Mouse (Mus musculus): Measurements from ENCODE around the gene Sbno2. TPM values are rescaled to one million over a fixed set of nuclear protein-coding genes. Genes with fewer than 3 reads are reported as not detected.

Sbno2 gene
- total RNA-seq, 2 experiments from 2014 or later: 13.5 to 14.0 TPM

DNA sequence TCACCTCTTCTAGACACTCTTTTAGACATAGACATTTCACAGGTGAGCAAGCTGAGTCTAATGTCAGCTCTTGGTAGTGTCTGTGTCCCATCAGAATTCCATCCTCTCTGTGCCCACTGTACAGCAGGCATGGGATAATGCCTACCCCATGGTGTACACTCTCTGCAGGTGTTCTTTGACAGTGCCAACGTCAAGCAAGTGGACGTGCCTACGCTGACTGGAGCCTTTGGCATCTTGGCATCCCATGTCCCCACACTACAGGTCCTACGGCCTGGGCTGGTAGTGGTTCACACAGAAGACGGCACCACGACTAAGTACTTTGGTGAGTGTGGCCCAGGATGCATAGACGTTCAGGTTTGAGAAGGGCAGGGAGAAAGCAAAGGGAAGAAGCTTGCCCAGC is 38.3 kb upstream of the Sbno2 start:
- intact Hi-C loops (cut with DNase I): no loop called here
- no peak for DNase-seq

DNA sequence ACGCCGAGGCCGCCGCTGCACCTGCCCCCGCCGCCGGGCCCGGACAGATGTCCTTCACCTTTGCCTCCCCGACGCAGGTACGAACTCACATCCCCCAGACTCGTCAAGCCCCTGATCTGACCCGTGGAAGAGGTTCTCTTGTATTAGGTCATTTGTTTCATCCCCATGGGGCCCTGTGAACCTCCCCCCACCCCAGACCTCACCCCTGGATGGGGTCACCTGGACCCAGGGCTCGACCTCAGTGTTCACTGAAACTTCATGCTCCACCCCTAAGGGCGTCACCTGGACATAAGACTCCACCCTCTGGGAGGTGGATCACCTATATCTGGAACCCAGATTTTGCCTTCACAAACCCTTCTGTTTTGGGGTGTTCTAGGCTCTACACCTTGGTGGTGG is 37.2 kb upstream of the Sbno2 start:
- DNase-seq: no peak
- intact Hi-C loops (cut with DNase I): no loop called here

DNA sequence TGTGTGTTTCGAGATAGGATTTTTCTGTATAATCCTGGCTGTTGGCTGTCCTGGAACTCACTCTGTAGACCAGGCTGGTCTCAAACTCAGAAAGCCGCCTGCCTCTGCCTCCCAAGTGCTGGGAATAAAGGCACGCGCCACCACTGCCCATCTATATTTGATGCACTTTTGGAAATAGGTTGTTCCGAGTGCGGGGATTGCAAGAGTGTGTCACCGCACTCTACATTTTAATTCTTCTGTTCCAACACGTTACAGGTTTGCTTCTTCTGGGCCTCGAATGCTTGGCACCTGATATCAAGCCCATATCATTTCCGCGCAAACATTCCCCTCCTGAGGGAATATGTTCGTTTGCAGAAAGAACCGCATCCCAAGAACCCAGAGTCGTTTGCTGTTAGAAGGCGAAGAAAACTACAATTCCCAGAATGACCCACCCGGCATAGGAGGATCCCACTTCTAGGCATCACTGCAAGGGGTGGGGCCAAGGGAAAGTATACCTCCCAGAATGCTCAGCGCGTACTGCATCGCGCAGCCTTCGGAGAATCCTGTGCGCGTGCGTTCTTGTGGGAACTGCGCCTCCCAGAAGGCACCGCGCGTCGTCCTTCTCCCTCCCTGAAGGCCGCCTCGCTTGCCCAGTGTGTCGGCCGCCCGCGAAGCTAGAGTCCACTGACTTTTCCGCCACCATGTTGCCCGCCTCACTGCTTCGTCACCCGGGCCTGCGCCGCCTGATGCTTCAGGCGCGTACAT is 36.6 kb upstream of the Sbno2 start:
- DNase-seq: peak; percentile 91 to 94
- intact Hi-C loops (cut with DNase I): loop anchor here (2.0 kb wide), 1 partner anchor 155 kb away; no protein-coding TSS in a partner anchor

DNA sequence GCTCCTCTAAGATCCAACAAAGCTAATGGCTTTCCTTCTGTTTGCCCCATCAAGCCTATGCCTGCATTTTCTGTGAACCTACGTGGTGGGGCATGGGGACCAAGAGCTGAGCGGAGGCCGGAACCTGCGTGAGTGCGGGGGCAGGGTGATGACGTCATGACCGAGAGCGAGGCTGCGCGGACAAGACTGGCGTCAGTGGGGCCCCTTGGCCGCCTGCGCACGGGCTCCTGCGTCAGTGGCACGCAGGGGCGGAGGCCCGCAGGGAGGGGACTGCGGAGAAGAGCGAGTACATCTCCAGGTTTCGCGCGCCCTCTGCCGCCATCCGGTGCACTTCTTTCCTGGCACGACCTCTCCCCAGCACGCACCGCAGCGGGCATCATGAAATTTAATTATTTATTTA is 35.9 kb upstream of the Sbno2 start:
- intact Hi-C loops (cut with DNase I): loop anchor here (2.0 kb wide), 1 partner anchor 154 kb away; no protein-coding TSS in a partner anchor
- peak; percentile 94 to 95 for DNase-seq

DNA sequence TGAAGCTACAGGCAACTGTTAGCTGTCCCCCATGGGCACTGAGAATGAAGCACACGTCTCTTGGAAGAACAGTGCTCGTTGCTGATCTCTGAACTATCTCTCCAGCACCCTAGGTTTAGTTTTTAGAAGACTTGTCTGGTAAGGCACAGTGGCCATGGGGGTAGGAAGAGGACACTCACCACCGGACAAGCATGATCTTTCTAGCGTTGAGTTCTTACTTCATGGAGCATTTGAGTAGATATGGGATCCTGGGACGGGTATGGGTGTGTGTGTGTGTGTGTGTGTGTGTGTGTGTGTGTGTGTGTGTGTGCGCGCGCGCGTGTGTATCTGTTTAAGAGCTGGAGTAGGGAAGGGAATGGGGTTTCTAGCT is 35.3 kb upstream of the Sbno2 start, which contains the start of gene Cbarp:
TSS of gene Cbarp (minus strand) at position 170 of the 370 bp plus-strand sequence.
- intact Hi-C loops (cut with DNase I): loop anchor here (2.0 kb wide), 1 partner anchor 154 kb away; no protein-coding TSS in a partner anchor
- DNase-seq: peak in 1 of 2 experiments; percentile 3

DNA sequence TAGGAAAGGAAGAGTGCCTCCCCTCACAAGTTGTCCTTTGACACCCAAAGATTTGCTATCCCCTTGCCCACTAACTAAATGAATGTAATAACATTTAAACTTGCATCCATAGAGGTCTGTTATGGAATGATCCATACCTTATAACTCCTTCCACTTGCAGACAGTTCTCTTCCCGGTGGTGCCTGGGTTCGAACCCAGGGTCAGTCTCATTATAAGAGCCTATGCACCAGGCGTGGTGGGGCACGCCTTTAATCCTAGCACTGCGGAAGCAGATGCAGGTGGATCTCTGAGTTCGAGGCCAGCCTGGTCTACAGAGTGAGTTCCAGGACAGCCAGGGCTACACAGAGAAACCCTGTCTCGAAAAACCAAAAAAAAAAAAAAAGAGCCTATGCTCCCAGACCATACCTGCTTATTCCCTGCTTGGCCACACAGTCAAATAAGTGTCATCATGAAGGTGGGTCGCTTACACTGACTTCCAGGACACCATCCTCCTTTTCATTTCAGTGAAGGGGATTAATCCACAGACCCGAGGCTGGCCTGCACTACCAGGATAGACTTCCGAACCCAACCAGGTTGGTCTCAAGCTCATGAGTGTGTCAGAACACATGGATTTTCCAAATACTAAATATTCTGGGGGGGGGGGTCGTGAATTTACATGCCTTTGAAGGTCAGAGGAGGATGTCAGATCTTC is 34.7 kb upstream of the Sbno2 start:
- DNase-seq: peak in 1 of 2 experiments; percentile 1
- intact Hi-C loops (cut with DNase I): loop anchor here (2.0 to 10.0 kb wide), 2 partner anchors 153 to 175 kb away; partner anchors contain the start of gene Wdr18

DNA sequence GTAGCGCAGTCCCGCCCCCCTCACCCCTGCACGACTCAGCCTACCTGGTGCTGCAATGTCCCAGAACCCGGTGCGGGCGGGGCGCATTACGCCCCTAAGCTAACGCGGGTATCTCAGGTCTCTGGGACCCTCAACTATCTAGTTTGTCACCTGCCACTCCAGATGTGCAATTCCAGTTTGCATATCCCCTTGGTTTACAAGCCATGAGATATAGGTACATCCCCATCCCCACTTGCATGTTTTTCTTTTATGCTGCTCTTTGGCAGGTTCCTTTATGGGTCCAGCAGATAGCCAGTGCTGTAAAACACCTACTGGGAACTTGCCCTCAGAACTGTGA is 34.0 kb upstream of the Sbno2 start:
- no peak for DNase-seq

DNA sequence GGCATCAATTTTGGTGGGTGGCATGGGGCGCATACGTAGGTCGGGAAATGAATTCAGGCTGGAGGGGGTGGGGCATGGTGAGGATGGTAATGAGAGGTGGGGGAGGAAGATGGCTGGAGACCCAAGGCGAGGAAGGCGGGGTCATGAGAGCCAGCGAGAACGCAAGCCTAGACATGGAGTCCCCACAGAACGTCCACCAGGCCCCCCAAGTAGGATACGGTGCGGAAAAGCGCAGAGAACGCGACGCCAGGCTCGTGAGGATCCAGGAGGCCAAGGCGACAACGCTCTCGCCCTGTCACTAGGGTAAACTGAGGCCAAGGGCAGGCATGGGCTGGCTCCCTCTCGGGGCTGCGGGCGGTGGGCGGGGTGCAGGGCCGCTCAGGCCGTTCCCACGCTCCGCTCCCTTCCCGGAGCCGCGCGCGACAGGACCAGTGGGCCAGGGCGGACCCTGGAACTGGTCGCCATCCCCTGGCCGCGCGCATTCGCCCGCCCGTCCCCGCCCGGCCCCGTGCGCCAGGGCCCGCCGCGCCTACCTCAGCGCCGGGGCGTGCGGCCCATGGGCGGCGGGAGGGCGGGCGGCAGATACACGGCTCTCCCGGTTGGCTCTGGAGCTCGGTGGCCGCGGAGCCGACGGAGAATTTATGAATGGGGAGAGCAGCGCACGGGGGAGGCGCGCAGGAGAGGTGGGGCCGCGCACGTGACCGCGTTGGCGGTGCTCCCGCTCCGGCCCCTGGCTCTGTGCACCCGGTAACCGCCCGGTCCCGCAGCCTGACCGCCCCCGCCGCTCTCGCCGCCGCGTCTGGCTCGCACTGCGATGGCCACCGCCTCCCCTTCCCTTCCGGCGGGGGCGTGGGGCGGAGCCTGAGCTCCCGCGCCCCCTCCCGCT is 33.4 kb upstream of the Sbno2 start, which contains the start of gene Atp5d:
TSS of gene Atp5d (plus strand) at position 80 of the 886 bp plus-strand sequence.
- DNase-seq: peak in 1 of 2 experiments; percentile 69
- intact Hi-C loops (cut with DNase I): loop anchor here (10.0 kb wide), 1 partner anchor 174 kb away; the partner anchor contains the start of gene Wdr18

More for the DNA sequence above, 34.0 kb upstream of the Sbno2 start:
- intact Hi-C loops (cut with DNase I): loop anchor here (10.0 kb wide), 1 partner anchor 175 kb away; the partner anchor contains the start of gene Wdr18

DNA sequence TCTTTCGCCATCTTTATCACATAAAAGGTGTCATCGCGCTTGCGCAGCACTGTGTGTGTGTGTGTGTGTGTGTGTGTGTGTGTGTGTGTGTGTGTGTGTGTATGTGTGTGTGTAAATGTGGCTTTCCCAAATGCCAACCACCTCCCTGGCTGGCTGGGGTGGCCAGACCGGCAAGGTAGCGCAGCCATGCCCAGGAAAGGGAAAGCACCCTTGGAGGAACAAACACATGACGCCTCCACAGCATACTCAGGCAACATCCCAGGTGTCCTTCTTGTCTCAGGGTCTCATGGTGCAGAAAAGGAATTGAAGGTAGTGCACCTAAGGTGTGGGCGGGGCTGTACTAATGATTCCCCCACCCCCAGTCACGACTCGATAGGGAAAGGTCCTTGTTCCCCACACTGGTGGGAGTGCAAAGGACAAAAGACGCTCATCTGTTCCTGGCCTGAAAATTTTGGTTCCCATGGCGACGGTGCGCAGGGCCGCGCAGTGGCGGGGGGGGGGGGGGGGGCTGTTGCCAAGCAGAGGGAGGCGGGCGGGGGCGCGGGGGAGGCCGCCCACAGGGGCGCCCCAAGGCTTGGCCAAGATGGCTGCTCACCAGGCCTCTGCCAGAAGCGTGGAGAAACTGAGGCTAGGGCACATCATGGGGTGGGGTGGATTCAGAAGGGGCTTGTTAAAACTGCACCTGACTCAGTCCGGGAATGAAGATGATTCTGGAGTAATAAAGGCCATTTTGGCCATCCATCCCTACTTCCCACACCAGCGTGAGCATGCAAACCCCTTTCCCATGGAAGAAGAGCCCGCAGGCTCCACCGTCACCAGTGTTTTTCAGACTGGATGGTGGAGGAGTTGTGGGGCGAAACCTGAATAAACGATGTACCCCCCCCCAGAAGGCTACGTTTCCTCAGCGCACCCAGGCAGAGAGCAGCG is 32.5 kb upstream of the Sbno2 start:
- intact Hi-C loops (cut with DNase I): loop anchor here (2.0 to 10.0 kb wide), 2 partner anchors 21 to 173 kb away; partner anchors contain the start of gene Wdr18

DNA sequence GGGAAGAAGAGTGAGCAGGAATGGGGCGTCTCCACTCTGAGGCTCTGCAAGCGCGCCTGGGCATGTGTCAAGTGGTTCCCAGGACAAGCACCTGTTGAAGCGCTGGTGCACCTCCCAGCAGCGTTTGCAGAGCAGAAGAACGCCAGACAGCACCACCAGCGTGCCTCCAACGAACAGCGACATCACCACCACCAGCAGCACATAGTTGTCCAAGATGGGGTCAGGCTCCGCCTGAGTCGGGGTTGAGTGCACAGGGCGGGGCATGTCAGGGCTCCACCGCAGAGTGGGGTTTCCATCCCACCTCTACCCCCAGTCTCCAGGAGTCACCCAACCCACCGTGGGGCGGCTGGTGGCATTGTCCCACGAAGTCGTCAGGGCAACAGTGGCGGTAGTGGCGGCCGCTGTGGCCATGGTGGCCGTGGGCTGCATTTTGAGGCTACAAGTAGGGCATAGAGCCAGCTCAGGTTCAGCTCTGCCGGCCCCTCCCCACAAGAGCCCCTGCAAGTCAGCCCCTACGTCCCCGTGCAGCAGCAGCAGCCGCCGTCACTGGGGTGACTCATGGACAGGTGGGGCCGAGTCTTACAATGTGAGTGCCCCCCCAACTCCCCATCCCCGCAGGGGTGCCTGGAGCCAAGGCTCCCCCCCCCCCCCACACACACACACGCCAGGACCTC is 31.7 kb upstream of the Sbno2 start:
- intact Hi-C loops (cut with DNase I): loop anchor here (2.0 to 10.0 kb wide), 2 partner anchors 20 to 172 kb away; partner anchors contain the start of gene Wdr18
- DNase-seq: peak in 1 of 2 experiments; percentile 16

More for the DNA sequence above, 32.5 kb upstream of the Sbno2 start:
- DNase-seq: peak in 1 of 2 experiments; percentile 9

DNA sequence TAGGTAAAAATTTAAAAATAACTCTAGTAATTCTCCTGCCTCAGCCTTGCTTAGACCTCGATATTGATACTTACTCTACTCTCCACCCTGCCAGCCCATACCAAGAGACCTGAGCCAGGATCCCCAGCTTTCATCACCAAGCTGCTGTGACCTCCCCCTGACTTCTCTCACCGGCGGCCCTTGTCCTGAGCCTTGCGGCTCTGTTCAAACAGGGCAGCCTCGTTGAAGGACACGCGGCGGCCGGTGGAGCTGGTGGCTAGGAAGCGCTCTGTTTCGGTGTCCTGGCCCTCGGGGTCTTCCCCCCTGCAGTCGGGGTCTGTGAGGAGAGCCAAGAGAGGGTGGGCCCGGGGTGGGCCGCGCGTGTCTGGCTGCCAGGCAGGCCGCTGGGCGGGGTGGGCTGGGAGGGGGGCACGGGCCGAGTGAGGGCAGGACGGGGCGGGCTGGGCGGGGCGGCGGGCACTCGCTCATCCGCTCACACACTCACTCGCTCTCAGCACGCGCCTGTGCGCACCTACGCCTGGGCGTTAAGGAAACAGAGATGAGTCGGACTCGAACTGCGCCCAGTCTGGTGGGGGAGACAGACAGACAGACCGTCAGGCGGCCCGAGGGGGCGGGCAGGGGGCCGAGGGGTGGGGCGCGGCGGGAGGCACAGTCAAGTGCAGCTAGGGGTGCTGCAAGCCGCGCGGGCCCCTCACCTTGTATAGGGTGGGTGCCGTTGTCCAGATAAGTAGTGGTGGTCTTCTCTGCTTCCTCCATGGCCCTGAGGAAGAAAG is 31.0 kb upstream of the Sbno2 start:
- DNase-seq: no peak

DNA sequence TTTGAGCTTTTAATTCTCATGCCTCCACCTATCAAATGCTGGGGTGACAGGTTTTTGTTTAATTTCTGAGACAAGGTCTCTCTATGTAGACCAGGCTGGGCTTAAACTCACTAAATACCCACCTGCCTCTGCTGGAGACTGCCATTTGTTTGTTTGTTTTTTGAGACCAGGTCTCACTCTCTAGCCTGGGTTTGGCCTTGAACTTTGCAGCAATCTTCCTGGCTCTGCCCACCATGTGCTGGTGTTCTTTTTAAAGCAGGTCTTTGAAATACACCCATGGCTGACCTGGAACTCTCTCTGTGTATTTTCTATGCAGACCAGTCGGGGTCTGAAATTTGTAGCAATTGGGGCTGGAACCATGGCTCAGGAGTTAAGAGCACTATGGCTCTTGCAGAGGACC is 30.3 kb upstream of the Sbno2 start:
- intact Hi-C loops (cut with DNase I): loop anchor here (2.0 to 10.0 kb wide), 2 partner anchors 19 to 171 kb away; partner anchors contain the start of gene Wdr18

More for the DNA sequence above, 31.0 kb upstream of the Sbno2 start:
- intact Hi-C loops (cut with DNase I): loop anchor here (2.0 to 10.0 kb wide), 2 partner anchors 20 to 172 kb away; partner anchors contain the start of gene Wdr18

DNA sequence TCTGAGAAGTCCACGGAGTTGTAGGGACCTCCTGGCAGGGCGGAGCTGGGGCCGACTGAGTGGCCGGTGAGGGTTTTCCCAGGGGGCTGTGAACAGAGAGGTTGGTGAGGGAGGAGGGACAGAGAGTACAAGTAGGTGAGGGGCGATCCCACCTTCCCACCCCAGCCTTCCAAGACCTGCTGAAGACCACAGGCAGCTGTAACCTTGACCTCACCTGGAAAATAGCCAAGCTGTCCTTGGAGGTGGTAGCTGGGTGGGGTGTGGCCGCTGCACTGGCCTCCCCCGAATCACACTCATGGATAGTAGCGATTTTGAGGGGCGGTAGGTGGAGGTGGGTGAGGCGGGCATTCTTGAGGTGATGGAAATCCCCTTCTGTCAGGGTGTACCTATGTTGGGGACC is 29.8 kb upstream of the Sbno2 start:
- intact Hi-C loops (cut with DNase I): loop anchor here (10.0 kb wide), 1 partner anchor 170 kb away; the partner anchor contains the start of gene Wdr18
- DNase-seq: no peak

More for the DNA sequence above, 30.3 kb upstream of the Sbno2 start:
- no peak for DNase-seq

DNA sequence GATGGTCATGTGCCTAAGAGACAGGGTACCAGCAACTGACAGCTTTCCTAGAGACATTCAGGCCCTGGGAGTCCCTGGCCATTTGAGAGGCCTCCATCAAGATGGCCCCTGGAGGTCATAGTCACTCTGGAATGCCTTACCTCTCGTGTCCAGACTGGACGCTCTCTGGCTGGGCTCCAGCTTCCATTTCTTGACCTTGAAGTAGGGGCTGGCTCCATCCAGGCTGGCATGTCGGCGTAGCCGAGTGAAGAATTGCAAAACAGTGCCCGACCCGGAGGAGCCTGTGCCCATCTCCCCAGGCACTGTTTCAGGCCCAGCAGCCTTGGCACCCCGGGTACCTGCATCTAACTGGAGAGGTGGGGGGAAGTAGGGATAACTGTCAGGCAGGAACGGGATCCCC is 29.1 kb upstream of the Sbno2 start:
- intact Hi-C loops (cut with DNase I): loop anchor here (10.0 kb wide), 1 partner anchor 170 kb away; the partner anchor contains the start of gene Wdr18

DNA sequence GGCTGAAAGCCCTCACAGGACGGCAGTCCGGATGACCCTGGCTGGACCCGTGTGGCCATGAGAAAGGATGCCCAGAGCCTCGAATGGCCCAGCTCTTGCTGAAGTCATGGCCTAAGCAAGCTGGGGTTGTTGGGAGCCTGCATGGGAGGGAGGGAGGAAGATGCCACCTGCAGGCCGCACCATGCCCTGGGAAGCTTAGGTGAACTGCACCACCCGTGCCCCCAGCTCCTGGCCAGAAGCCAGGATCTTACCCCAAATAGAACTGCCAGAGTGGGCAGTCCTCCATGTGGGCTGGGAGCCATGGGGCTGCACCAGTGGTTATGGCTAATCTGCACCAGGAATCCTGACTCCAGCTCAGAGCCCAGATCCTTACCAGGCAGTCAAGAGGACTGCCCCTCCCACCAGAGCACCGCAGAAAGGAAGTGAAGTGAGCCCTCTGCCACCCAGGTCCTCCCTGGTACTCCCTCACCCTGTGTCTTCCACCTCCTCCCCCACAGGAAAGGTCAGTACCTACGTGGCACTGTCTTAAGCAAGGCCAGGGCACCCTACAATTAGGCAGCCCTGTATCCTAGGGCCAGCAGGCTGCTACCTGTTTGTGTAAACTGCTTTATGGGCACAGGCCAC is 28.0 kb upstream of the Sbno2 start:
- DNase-seq: peak in 1 of 2 experiments; percentile 73
- intact Hi-C loops (cut with DNase I): loop anchor here (10.0 kb wide), 1 partner anchor 169 kb away; the partner anchor contains the start of gene Wdr18

More for the DNA sequence above, 29.1 kb upstream of the Sbno2 start:
- DNase-seq: no peak

DNA sequence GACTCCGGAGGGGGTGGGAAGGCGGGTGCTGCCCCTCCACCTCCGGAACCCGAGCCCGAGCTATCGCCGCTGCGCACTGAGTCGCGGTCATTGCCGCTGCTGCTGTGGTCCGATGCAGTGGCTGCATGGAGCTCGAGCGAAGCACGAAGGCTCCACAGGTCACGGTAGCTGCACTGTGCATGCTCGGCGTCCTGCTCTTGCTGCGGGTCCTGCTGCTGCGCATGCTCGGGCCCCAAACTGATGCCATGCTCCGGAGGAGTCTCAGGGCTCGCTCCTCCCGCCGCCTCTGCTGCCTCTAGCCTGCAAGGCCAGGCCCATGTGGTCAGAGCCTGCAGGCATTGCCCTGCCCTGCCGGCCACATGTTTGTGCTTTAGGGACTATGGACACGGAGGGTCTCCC is 26.6 kb upstream of the Sbno2 start:
- intact Hi-C loops (cut with DNase I): loop anchor here (10.0 kb wide), 1 partner anchor 167 kb away; the partner anchor contains the start of gene Wdr18

More for the DNA sequence above, 26.6 kb upstream of the Sbno2 start:
- no peak for DNase-seq

All from heart, postnatal 14 days (tissue).